Mouse (Mus musculus) kidney, embryonic 14.5 days (tissue): ENCODE measurements at regions not wholly inside any gene's neighbourhood (a gene's known extent, or its start where the extent isn't known, plus 50 kb on each side); places are given as distances from the start of the nearest gene placed in this dataset.
"Not testable (repeated sequence)": the region's sequence is repeated elsewhere in the genome, so short reads cannot be mapped to it uniquely, and the experiment has no call there.

Experiments
- ATAC-seq: fragments of 200-750 bp; cut with Nextera tagmentation; 2 replicates; pipeline ENCODE4 v1.8.0; 2017; ENCODE audit warnings: moderate number of reproducible peaks, mild to moderate bottlenecking, moderate TSS enrichment, moderate library complexity; ENCODE audit not compliant: low FRiP score, low TSS enrichment
- H3K27ac ChIP-seq: fragments of 300-500 bp; sonication (generic); 2 replicates; pipeline ENCODE4 v1.5.1; 2014; ENCODE audit warnings: low read depth, mild to moderate bottlenecking, low read length, moderate library complexity, mixed read lengths
- H3K27me3 ChIP-seq: fragments of 300-500 bp; sonication (generic); 2 replicates; pipeline ENCODE4 v1.6.1; 2014; ENCODE audit warnings: mild to moderate bottlenecking, low read length; ENCODE audit not compliant: control insufficient read depth, insufficient read depth
- H3K36me3 ChIP-seq: fragments of 300-500 bp; sonication (generic); 2 replicates; pipeline ENCODE4 v1.6.1; 2014; ENCODE audit warnings: low read length, mixed read lengths; ENCODE audit not compliant: control insufficient read depth, insufficient read depth
- H3K4me1 ChIP-seq: fragments of 300-500 bp; sonication (generic); 2 replicates; pipeline ENCODE4 v1.6.1; 2014; ENCODE audit warnings: low read length, mixed read lengths; ENCODE audit not compliant: control insufficient read depth, insufficient read depth
- H3K4me2 ChIP-seq: fragments of 300-500 bp; sonication (generic); replicated peaks from 2 replicates; pipeline ENCODE4 v1.6.1; 2014; ENCODE audit warnings: low read depth, mild to moderate bottlenecking, low read length
- H3K4me3 ChIP-seq: fragments of 300-500 bp; sonication (generic); 2 replicates; pipeline ENCODE4 v1.5.1; 2014; ENCODE audit warnings: mild to moderate bottlenecking, low read length
- H3K9ac ChIP-seq: fragments of 300-500 bp; sonication (generic); 2 replicates; pipeline ENCODE4 v1.6.1; 2014; ENCODE audit warnings: low read depth, mild to moderate bottlenecking, low read length, moderate library complexity
- H3K9me3 ChIP-seq: fragments of 300-500 bp; sonication (generic); 2 replicates; pipeline ENCODE4 v1.6.1; 2016; ENCODE audit warnings: low read length; ENCODE audit not compliant: control insufficient read depth
- WGBS: fragments of 180-500 bp; shearing (Covaris S2); extraction: QIAGEN DNeasy Blood & Tissue Kit; methylation state at CpG from one replicate; pipeline ENCODE4 v1.1.7; 2014; 5-methylcytosine and 5-hydroxymethylcytosine counted together

GRCm38 (mm10) chr2:3864872-3865271 is 152.6 kb upstream of the Frmd4a start:
- WGBS: 82% methylated on average over 10 of the region's 10 CpGs
- H3K4me3 ChIP-seq: no peak overlapping the region
- no peak overlapping the region for H3K27ac ChIP-seq
- no peaks in the 10 kb centered on the region for H3K9me3 ChIP-seq
- no peak overlapping the region for H3K9ac ChIP-seq
- no peaks in the 10 kb centered on the region for H3K36me3 ChIP-seq
- H3K4me2 ChIP-seq: no peak overlapping the region
- H3K4me1 ChIP-seq: no peaks in the 10 kb centered on the region
- H3K27me3 ChIP-seq: no peaks in the 10 kb centered on the region
- ATAC-seq: no peak

DNA sequence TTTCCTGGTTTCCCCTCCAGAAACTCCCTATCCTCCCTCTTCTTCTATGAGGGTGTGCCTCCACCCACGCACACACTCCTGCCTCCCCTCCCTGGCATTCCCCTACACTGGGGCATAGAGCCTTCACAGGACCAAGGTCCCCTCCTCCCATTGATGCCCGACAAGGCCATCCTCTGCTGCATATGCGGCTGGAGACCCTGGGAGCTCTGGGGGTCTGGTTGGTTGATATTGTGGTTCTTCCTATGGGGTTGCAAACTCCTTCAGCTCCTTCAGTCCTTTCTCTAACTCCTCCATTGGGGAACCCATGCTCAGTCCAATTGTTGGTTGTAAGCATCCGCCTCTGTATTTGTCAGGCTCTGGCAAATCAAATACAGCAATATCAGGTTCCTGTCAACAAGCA is 150.8 kb upstream of the Frmd4a start:
- WGBS: 83% methylated on average over 4 of the region's 4 CpGs
- H3K36me3 ChIP-seq, H3K4me3 ChIP-seq, H3K9me3 ChIP-seq, ATAC-seq, H3K27me3 ChIP-seq, H3K4me1 ChIP-seq, H3K27ac ChIP-seq, H3K4me2 ChIP-seq, H3K9ac ChIP-seq: not testable (repeated sequence)

DNA sequence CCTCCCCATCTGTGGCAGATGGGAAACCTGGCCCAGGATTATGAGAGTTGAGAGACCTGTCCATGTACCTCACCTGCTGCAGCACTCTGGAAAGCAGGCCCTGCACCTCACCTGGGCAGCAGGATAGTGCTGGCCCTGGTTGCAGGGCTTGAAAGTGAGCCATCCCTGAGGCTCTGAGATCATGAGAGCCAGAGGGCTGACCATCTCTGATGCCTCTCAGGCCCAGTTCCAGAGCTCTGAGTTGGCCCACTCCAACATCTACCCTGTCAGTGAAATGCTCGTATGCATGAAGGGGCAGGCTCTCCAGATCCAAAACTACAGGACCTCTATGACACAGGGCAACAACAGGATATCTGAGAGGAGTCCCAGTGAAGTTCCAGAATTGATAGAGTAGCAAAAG is 147.8 kb upstream of the Frmd4a start:
- H3K4me2 ChIP-seq: no peak overlapping the region
- no peak for ATAC-seq
- no peaks in the 10 kb centered on the region for H3K9me3 ChIP-seq
- WGBS: 70% methylated on average over 1 of the region's 1 CpGs
- H3K4me1 ChIP-seq: no peaks in the 10 kb centered on the region
- H3K4me3 ChIP-seq: no peak overlapping the region
- H3K27ac ChIP-seq: no peak overlapping the region
- H3K27me3 ChIP-seq: no peaks in the 10 kb centered on the region
- no peak overlapping the region for H3K9ac ChIP-seq
- H3K36me3 ChIP-seq: no peaks in the 10 kb centered on the region

DNA sequence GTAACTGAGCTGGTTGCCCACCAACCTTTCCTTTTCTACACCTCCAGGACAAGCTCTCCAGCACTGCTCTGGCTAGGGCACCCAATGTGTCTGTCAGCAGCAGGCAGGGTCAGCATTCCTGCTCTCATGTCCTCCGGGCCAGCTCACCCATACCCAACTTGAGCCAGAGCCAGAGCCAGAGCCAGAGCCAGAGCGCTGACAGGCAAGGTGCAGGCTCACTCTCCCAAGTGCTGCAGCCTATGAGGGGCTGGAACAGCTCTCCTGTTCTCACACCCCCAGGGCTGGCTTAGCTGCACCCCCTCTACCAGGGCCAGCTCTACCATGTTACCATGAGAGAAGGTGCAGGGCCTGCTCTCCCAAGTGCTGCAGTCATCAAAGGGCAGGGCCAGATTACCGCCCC is 145.8 kb upstream of the Frmd4a start:
- Histone ChIP-seq H3K36me3 (no peaks in the 10 kb centered on the region), H3K27ac (no peak overlapping the region), H3K27me3 (no peaks in the 10 kb centered on the region), H3K4me2 (no peak overlapping the region), H3K4me1 (no peaks in the 10 kb centered on the region), H3K4me3 (no peak overlapping the region), H3K9me3 (no peaks in the 10 kb centered on the region), H3K9ac (no peak overlapping the region)
- 0 out of 2 replicates have a peak, but pooled peaks have one; percentile 12 for ATAC-seq
- WGBS: 94% methylated on average over 3 of the region's 3 CpGs

GRCm38 (mm10) chr2:3887000-3887399 is 130.5 kb upstream of the Frmd4a start:
- no peaks in the 10 kb centered on the region for H3K36me3 ChIP-seq
- no peaks in the 10 kb centered on the region; the same call in 1 of the 2 replicates for H3K27me3 ChIP-seq
- ATAC-seq: no peak
- no peak overlapping the region for H3K27ac ChIP-seq
- WGBS: 22% methylated on average over 6 of the region's 6 CpGs
- H3K9ac ChIP-seq: no peak overlapping the region
- no peak overlapping the region for H3K4me2 ChIP-seq
- no peaks in the 10 kb centered on the region for H3K4me1 ChIP-seq
- H3K9me3 ChIP-seq: no peaks in the 10 kb centered on the region
- no peak overlapping the region for H3K4me3 ChIP-seq

DNA sequence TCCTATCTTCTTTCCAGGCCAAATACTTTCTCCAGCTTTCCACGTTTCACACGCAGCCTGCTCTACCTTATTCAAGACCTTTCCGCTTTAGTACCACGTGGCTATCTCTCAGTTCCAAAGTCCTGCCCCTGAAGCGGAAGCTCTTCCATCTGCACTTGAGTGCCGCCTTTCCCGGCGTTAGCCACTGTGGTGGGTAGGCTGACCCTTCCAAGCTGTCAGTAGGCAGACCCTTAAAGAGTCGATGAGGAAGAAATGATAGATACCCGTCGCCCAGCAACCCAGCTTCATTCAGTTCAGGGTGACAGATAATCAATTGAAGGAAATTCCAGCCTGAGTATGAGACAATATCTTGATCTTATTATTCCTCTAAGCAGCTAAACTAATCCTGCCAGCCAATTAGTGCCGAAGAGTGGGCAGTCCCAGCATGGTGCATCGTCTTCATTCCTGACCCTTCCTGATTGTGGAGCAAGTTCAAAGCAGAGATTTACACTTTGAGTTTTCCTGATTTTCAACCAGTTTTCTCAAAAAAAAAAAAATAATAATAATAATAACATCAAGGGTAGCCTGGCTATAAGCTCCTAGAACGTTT is 129.6 kb upstream of the Frmd4a start:
- Histone ChIP-seq H3K9me3 (no peaks in the 10 kb centered on the region), H3K27me3 (no peaks in the 10 kb centered on the region; the same call in 1 of the 2 replicates), H3K9ac (no peak overlapping the region), H3K4me3 (no peak overlapping the region), H3K36me3 (no peaks in the 10 kb centered on the region), H3K4me1 (no peaks in the 10 kb centered on the region), H3K27ac (no peak overlapping the region), H3K4me2 (no peak overlapping the region)
- WGBS: 61% methylated on average over 14 of the region's 14 CpGs
- ATAC-seq: no peak

DNA sequence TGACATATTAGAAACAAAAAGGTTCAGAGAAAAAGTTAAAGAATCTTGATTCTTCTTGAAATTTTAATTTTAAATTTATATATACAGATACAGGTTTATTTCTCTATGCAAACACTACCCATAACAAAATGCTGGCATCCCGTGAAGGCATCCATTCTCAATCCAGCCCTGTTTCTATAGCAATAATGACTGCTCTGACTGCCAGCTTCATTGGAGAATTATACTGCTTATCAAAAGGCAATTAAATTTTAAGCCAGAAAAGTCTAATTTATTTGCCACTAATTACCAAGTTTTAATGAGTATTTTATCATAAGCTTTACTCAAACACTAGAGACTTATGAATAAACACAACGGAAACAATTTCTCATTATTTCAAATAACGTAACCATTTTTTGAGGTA is 128.1 kb upstream of the Frmd4a start:
- WGBS: 87% methylated on average over 3 of the region's 3 CpGs
- Histone ChIP-seq H3K4me2 (no peak overlapping the region), H3K4me3 (no peak overlapping the region), H3K9ac (no peak overlapping the region), H3K9me3 (no peaks in the 10 kb centered on the region), H3K27ac (no peak overlapping the region), H3K36me3 (no peaks in the 10 kb centered on the region), H3K27me3 (no peaks in the 10 kb centered on the region; the same call in 1 of the 2 replicates), H3K4me1 (no peaks in the 10 kb centered on the region)
- no peak for ATAC-seq

- WGBS: 54% methylated on average over 8 of the region's 8 CpGs
- Histone ChIP-seq H3K9ac (no peak overlapping the region), H3K4me3 (no peak overlapping the region)
These were observed 127.1 kb upstream of the Frmd4a start for GRCm38 (mm10) chr2:3890462-3890861.

GRCm38 (mm10) chr2:3907026-3907425 is 110.5 kb upstream of the Frmd4a start:
- H3K9ac ChIP-seq: no peak overlapping the region
- no peak for ATAC-seq
- no peaks in the 10 kb centered on the region for H3K4me1 ChIP-seq
- WGBS: 95% methylated on average over 4 of the region's 4 CpGs
- H3K4me3 ChIP-seq: no peak overlapping the region
- H3K27me3 ChIP-seq: no peaks in the 10 kb centered on the region
- H3K4me2 ChIP-seq: no peak overlapping the region
- H3K9me3 ChIP-seq: no peaks in the 10 kb centered on the region
- H3K36me3 ChIP-seq: no peaks in the 10 kb centered on the region
- no peak overlapping the region for H3K27ac ChIP-seq

More at GRCm38 (mm10) chr2:3890462-3890861, 127.1 kb upstream of the Frmd4a start:
- Histone ChIP-seq H3K36me3 (no peaks in the 10 kb centered on the region), H3K4me1 (no peaks in the 10 kb centered on the region), H3K9me3 (no peaks in the 10 kb centered on the region), H3K27ac (no peak overlapping the region), H3K27me3 (no peaks in the 10 kb centered on the region; the same call in 1 of the 2 replicates), H3K4me2 (no peak overlapping the region)
- no peak for ATAC-seq
